Mouse (Mus musculus): ENCODE data around the gene Smndc1. TPM values are rescaled to one million over a fixed set of nuclear protein-coding genes. Genes with fewer than 3 reads are reported as not detected.

Smndc1 gene
- polyA plus RNA-seq, 1 experiment, result 30.8 TPM

DNA sequence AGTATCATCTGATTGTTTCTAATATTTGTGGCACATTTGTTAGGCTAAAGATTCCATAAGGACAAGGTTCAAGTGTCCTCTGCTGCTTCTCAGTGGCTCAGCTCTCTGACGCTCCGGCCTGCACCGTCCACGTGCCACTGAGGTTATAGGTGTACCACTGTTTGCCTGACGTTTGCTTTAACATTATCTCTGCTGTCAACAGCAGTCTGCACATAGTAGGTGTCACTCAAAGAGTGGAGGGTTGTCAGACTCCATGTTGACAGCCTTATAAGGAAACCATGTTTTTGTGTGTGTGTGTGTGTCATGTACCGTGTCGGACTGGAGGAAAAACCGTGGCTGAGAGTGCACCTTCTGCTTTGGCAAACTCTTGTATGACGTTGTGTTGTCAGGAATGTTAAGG lies 55.1 kb downstream of the Smndc1 start:
- Histone ChIP-seq H3K4me3 (no peak overlapping the region), H3ac (ENCODE audit: control insufficient read depth, insufficient read length) (no peak overlapping the region), H3K27me3 (ENCODE audit: control insufficient read depth, insufficient read depth, insufficient read length) (no peaks in the 10 kb centered on the region), H3K79me2 (ENCODE audit: control insufficient read depth, insufficient read depth) (no peaks in the 10 kb centered on the region), H3K36me3 (ENCODE audit: control insufficient read depth, insufficient read depth) (no peaks in the 10 kb centered on the region), H3K4me2 (ENCODE audit: low read depth) (no peak overlapping the region)
- TF ChIP-seq E2F4 (IDR thresholded peaks at IDR 0.05; ENCODE audit: insufficient read depth) (no peak), POLR2AphosphoS2 (IDR thresholded peaks at IDR 0.05; ENCODE audit: insufficient read length, low read depth) (no peak), CEBPB (IDR thresholded peaks at IDR 0.05; ENCODE audit: insufficient read depth, poor library complexity, severe bottlenecking) (no peak), POLR2A (IDR thresholded peaks at IDR 0.05; ENCODE audit: insufficient read length, low read depth) (no peak), REST (IDR thresholded peaks at IDR 0.05; ENCODE audit: insufficient read depth, insufficient read length) (no peak), MYOD1 (IDR thresholded peaks at IDR 0.05; ENCODE audit: control insufficient read depth in 1 of 3, insufficient read length in 2 of 3, low read depth in 2 of 3) (no peak), TCF12 (IDR thresholded peaks at IDR 0.05; ENCODE audit: insufficient read depth, poor library complexity, severe bottlenecking) (no peak), SRF (IDR thresholded peaks at IDR 0.05; ENCODE audit: control insufficient read depth, insufficient read length, low read depth) (no peak), USF1 (IDR thresholded peaks at IDR 0.05; ENCODE audit: low read depth) (no peak), MAX (IDR thresholded peaks at IDR 0.05; ENCODE audit: low read depth) (no peak), MYOG (IDR thresholded peaks at IDR 0.05; ENCODE audit: control insufficient read depth in 1 of 3, insufficient read depth in 1 of 3, insufficient read length in 2 of 3, low read depth in 2 of 3) (no peak), TCF3 (IDR thresholded peaks at IDR 0.05; ENCODE audit: insufficient read length, low read depth) (no peak)

DNA sequence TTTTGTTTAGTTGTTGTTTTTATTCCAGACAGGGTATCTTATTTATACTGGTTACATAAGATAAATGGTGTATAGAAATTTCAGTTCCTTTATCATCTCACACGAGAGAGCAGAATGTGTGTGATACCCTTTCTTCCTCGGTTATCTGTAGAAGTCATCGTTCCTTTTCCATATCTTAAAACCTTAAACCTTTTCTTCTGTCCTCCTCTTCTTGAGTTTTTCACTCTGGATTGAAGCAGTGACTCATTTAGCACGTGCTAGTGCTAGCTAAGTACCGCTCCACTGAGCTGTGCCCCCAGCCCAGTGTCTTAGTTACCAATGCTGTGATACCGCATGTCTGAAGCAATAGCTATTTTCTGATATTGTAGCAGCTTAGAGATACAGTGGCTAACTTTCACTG lies 56.6 kb downstream of the Smndc1 start:
- no peak for TF ChIP-seq REST (IDR thresholded peaks at IDR 0.05; ENCODE audit: insufficient read depth, insufficient read length)
- no peak for TF ChIP-seq POLR2A (IDR thresholded peaks at IDR 0.05; ENCODE audit: insufficient read length, low read depth)

DNA sequence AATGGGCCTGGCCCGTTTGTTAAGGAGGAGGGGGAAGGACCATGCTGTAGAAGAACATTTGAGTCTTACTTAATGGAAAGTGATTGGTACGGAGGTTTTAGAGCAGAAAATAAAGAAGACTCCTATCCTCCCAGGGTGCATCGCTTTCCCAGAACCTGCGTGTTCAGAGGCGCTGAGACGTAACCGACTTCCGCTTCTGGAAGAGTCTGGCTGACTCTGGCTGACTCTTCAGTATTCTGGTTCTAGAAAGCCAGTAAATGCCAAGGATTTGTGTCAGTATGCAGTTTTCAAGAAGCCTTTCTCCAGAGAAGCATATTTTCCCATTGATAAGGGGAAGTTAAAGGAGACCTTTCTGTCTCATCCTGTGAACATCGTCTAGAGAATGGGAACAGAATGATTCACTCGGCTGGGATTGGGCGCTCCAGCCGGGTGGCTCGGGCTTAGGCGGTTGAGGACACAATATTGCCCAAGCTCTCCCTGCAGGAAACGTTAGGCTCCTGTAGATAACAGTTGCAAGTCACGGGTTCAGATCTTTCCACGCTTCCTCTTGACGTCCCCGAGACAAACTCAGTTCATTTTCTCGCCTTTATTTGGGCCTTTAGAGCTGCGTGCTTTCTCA lies 58.4 kb downstream of the Smndc1 start:
- H3ac ChIP-seq (ENCODE audit: control insufficient read depth, insufficient read length), result no peak overlapping the region
- no peak overlapping the region for H3K4me3 ChIP-seq
- TF ChIP-seq CEBPB (IDR thresholded peaks at IDR 0.05; ENCODE audit: insufficient read depth, poor library complexity, severe bottlenecking), result no peak
- no peak for TF ChIP-seq TCF3 (IDR thresholded peaks at IDR 0.05; ENCODE audit: insufficient read length, low read depth)
- no peak for TF ChIP-seq REST (IDR thresholded peaks at IDR 0.05; ENCODE audit: insufficient read depth, insufficient read length)
- no peak for TF ChIP-seq MAX (IDR thresholded peaks at IDR 0.05; ENCODE audit: low read depth)
- TF ChIP-seq E2F4 (IDR thresholded peaks at IDR 0.05; ENCODE audit: insufficient read depth), result no peak
- TF ChIP-seq MYOG (IDR thresholded peaks at IDR 0.05; ENCODE audit: control insufficient read depth in 1 of 3, insufficient read depth in 1 of 3, insufficient read length in 2 of 3, low read depth in 2 of 3), result no peak
- TF ChIP-seq USF1 (IDR thresholded peaks at IDR 0.05; ENCODE audit: low read depth), result no peak
- no peak for TF ChIP-seq POLR2A (IDR thresholded peaks at IDR 0.05; ENCODE audit: insufficient read length, low read depth)
- no peak for TF ChIP-seq SRF (IDR thresholded peaks at IDR 0.05; ENCODE audit: control insufficient read depth, insufficient read length, low read depth)
- TF ChIP-seq MYOD1 (IDR thresholded peaks at IDR 0.05; ENCODE audit: control insufficient read depth in 1 of 3, insufficient read length in 2 of 3, low read depth in 2 of 3), result no peak
- no peak for TF ChIP-seq TCF12 (IDR thresholded peaks at IDR 0.05; ENCODE audit: insufficient read depth, poor library complexity, severe bottlenecking)
- TF ChIP-seq POLR2AphosphoS2 (IDR thresholded peaks at IDR 0.05; ENCODE audit: insufficient read length, low read depth), result no peak
- H3K79me2 ChIP-seq (ENCODE audit: control insufficient read depth, insufficient read depth), result no peaks in the 10 kb centered on the region
- no peak overlapping the region for H3K4me2 ChIP-seq (ENCODE audit: low read depth)
- H3K36me3 ChIP-seq (ENCODE audit: control insufficient read depth, insufficient read depth), result no peaks in the 10 kb centered on the region
- no peaks in the 10 kb centered on the region for H3K27me3 ChIP-seq (ENCODE audit: control insufficient read depth, insufficient read depth, insufficient read length)

More for the DNA sequence above, 56.6 kb downstream of the Smndc1 start:
- Histone ChIP-seq H3K4me3 (no peak overlapping the region), H3K4me2 (ENCODE audit: low read depth) (no peak overlapping the region), H3ac (ENCODE audit: control insufficient read depth, insufficient read length) (no peak overlapping the region), H3K79me2 (ENCODE audit: control insufficient read depth, insufficient read depth) (no peaks in the 10 kb centered on the region), H3K36me3 (ENCODE audit: control insufficient read depth, insufficient read depth) (no peaks in the 10 kb centered on the region), H3K27me3 (ENCODE audit: control insufficient read depth, insufficient read depth, insufficient read length) (no peaks in the 10 kb centered on the region)

DNA sequence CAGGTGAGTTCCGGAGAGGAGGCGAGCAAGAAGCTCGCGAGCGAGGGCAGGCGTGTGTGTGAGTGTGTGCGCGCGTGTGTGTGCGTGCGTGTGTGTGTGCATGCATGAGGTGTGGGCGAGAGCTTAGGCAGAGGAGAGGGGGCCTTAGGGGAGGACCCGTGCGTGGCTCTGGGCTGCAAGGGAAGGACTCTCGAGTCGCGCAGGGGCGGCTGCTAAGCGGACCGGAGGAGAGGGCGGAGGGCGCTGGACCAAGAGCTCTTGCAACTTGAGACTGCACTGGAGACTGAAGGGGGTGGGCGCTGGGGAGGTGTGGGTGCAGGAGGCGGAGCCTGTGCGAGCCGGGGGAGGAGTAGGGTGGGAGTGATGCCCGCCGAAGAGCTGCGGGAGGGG lies 60.4 kb downstream of the Smndc1 start:
- TF ChIP-seq SRF (IDR thresholded peaks at IDR 0.05; ENCODE audit: control insufficient read depth, insufficient read length, low read depth), result no peak
- TF ChIP-seq TCF12 (IDR thresholded peaks at IDR 0.05; ENCODE audit: insufficient read depth, poor library complexity, severe bottlenecking), result no peak
- TF ChIP-seq MYOD1 (IDR thresholded peaks at IDR 0.05; ENCODE audit: control insufficient read depth in 1 of 3, insufficient read length in 2 of 3, low read depth in 2 of 3), result no peak
- no peak for TF ChIP-seq MAX (IDR thresholded peaks at IDR 0.05; ENCODE audit: low read depth)
- no peak for TF ChIP-seq REST (IDR thresholded peaks at IDR 0.05; ENCODE audit: insufficient read depth, insufficient read length)
- TF ChIP-seq USF1 (IDR thresholded peaks at IDR 0.05; ENCODE audit: low read depth), result no peak
- no peak for TF ChIP-seq MYOG (IDR thresholded peaks at IDR 0.05; ENCODE audit: control insufficient read depth in 1 of 3, insufficient read depth in 1 of 3, insufficient read length in 2 of 3, low read depth in 2 of 3)
- no peak for TF ChIP-seq CEBPB (IDR thresholded peaks at IDR 0.05; ENCODE audit: insufficient read depth, poor library complexity, severe bottlenecking)
- no peak for TF ChIP-seq TCF3 (IDR thresholded peaks at IDR 0.05; ENCODE audit: insufficient read length, low read depth)
- TF ChIP-seq POLR2A (IDR thresholded peaks at IDR 0.05; ENCODE audit: insufficient read length, low read depth), result no peak
- no peak for TF ChIP-seq E2F4 (IDR thresholded peaks at IDR 0.05; ENCODE audit: insufficient read depth)
- no peak for TF ChIP-seq POLR2AphosphoS2 (IDR thresholded peaks at IDR 0.05; ENCODE audit: insufficient read length, low read depth)
- H3K4me2 ChIP-seq (ENCODE audit: low read depth), result peak overlapping the region; percentile 95
- H3K79me2 ChIP-seq (ENCODE audit: control insufficient read depth, insufficient read depth), result no peaks in the 10 kb centered on the region
- H3K27me3 ChIP-seq (ENCODE audit: control insufficient read depth, insufficient read depth, insufficient read length), result no peaks in the 10 kb centered on the region
- peak overlapping the region; percentile 67 for H3ac ChIP-seq (ENCODE audit: control insufficient read depth, insufficient read length)
- H3K36me3 ChIP-seq (ENCODE audit: control insufficient read depth, insufficient read depth), result no peaks in the 10 kb centered on the region
- peak overlapping the region; percentile 19 for H3K4me3 ChIP-seq

Other genes with a start within 250 kb of the Smndc1 start
- 11.9 TPM for gene Mxi1, start 80.1 kb downstream of the Smndc1 start, polyA plus RNA-seq (2012; fragmentation: generic; extraction: Trizol)
- not detected for gene Gm10197, start 18.8 kb downstream of the Smndc1 start, polyA plus RNA-seq (2012; fragmentation: generic; extraction: Trizol)
- 4.5 TPM for gene Dusp5, start 138.5 kb upstream of the Smndc1 start, polyA plus RNA-seq (2012; fragmentation: generic; extraction: Trizol)
- gene Nutf2-ps1, start 198.5 kb upstream of the Smndc1 start, polyA plus RNA-seq (2012; fragmentation: generic; extraction: Trizol), result 34.3 TPM
- 6.5 TPM for gene Smc3, start 209.8 kb upstream of the Smndc1 start, polyA plus RNA-seq (2012; fragmentation: generic; extraction: Trizol)

Data from myocyte (in vitro differentiated cells).